Mouse (Mus musculus): ENCODE results near the gene Gm6588. TPM values are rescaled to one million over a fixed set of nuclear protein-coding genes. Genes with fewer than 3 reads are reported as not detected.

The Gm6588 gene
- total and polyA plus RNA-seq, 3 experiments = not detected

Other genes with a start within 250 kb of the Gm6588 start
- gene Cryba4, start 196.9 kb upstream of the Gm6588 start, total RNA-seq (2012; rRNA removed) = 0.29 and 0.39 TPM in 2 replicates
- under 1 TPM in 1 of 2 experiments, not detected in 1; 0.77 TPM for gene Cryba4, start 196.9 kb upstream of the Gm6588 start, polyA plus RNA-seq (2012; ENCODE audit: insufficient read depth in 1 of 2, insufficient read length in 2 of 2, low read depth in 1 of 2, low replicate concordance in 2 of 2, missing spikeins in 1 of 2)
- 0.27 TPM in 1 of 2 replicates, not detected in the other for gene Crybb1, start 193.6 kb upstream of the Gm6588 start, total RNA-seq (2012; rRNA removed)
- under 1 TPM in 1 of 2 experiments, not detected in 1; 0.24 TPM for gene Crybb1, start 193.6 kb upstream of the Gm6588 start, polyA plus RNA-seq (2012; ENCODE audit: insufficient read depth in 1 of 2, insufficient read length in 2 of 2, low read depth in 1 of 2, low replicate concordance in 2 of 2, missing spikeins in 1 of 2)
- gene Tpst2, start 172.7 kb upstream of the Gm6588 start, total RNA-seq (2012; rRNA removed) = 63.1 and 86.1 TPM in 2 replicates
- gene Tpst2, start 172.7 kb upstream of the Gm6588 start, polyA plus RNA-seq (2012; ENCODE audit: insufficient read depth in 1 of 2, insufficient read length in 2 of 2, low read depth in 1 of 2, low replicate concordance in 2 of 2, missing spikeins in 1 of 2) = 10 to 100 TPM in 1 of 2 experiments, not detected in 1; 57.8 TPM
- 30.3 and 34.6 TPM in 2 replicates for gene Tfip11, start 123.1 kb upstream of the Gm6588 start, total RNA-seq (2012; rRNA removed)
- gene Tfip11, start 123.1 kb upstream of the Gm6588 start, polyA plus RNA-seq (2012; ENCODE audit: insufficient read depth in 1 of 2, insufficient read length in 2 of 2, low read depth in 1 of 2, low replicate concordance in 2 of 2, missing spikeins in 1 of 2) = 10 to 100 TPM in 1 of 2 experiments, not detected in 1; 44.7 TPM
- 29.4 and 36.5 TPM in 2 replicates for gene Srrd, start 106.4 kb upstream of the Gm6588 start, total RNA-seq (2012; rRNA removed)
- 10 to 100 TPM in 1 of 2 experiments, not detected in 1; 49.3 TPM for gene Srrd, start 106.4 kb upstream of the Gm6588 start, polyA plus RNA-seq (2012; ENCODE audit: insufficient read depth in 1 of 2, insufficient read length in 2 of 2, low read depth in 1 of 2, low replicate concordance in 2 of 2, missing spikeins in 1 of 2)
- gene Hps4, start 106.3 kb upstream of the Gm6588 start, total RNA-seq (2012; rRNA removed) = 28.9 and 37.1 TPM in 2 replicates
- gene Hps4, start 106.3 kb upstream of the Gm6588 start, polyA plus RNA-seq (2012; ENCODE audit: insufficient read depth in 1 of 2, insufficient read length in 2 of 2, low read depth in 1 of 2, low replicate concordance in 2 of 2, missing spikeins in 1 of 2) = 10 to 100 TPM in 1 of 2 experiments, not detected in 1; 41.7 TPM
- 0.04 TPM in 1 of 2 replicates, not detected in the other for gene Gm6583, start 93.4 kb upstream of the Gm6588 start, total RNA-seq (2012; rRNA removed)
- gene Gm6583, start 93.4 kb upstream of the Gm6588 start, polyA plus RNA-seq (2012; ENCODE audit: insufficient read depth in 1 of 2, insufficient read length in 2 of 2, low read depth in 1 of 2, low replicate concordance in 2 of 2, missing spikeins in 1 of 2) = under 1 TPM in 1 of 2 experiments, not detected in 1; 0.11 TPM
- gene Asphd2, start 54.6 kb upstream of the Gm6588 start, total RNA-seq (2012; rRNA removed) = 0.08 TPM in 1 of 2 replicates, not detected in the other
- not detected for gene Asphd2, start 54.6 kb upstream of the Gm6588 start, polyA plus RNA-seq (2012; ENCODE audit: insufficient read depth in 1 of 2, insufficient read length in 2 of 2, low read depth in 1 of 2, low replicate concordance in 2 of 2, missing spikeins in 1 of 2)
- not detected in 2 replicates for gene Sez6l, start 127.8 kb downstream of the Gm6588 start, total RNA-seq (2012; rRNA removed)
- gene Sez6l, start 127.8 kb downstream of the Gm6588 start, polyA plus RNA-seq (2012; ENCODE audit: insufficient read depth in 1 of 2, insufficient read length in 2 of 2, low read depth in 1 of 2, low replicate concordance in 2 of 2, missing spikeins in 1 of 2) = not detected